Mouse (Mus musculus): ENCODE measurements around the gene Zfp428. TPM values are rescaled to one million over a fixed set of nuclear protein-coding genes. Genes with fewer than 3 reads are reported as not detected.

Gene Zfp428
- polyA plus RNA-seq (2014; fragmentation: Illumina TruSeq; extraction: RNeasy Lipid Tissue Mini Kit (QIAGEN cat#74804); ENCODE audit: low read depth, low replicate concordance): 3.0 TPM

GRCm38 (mm10) chr7:24506838-24507725 is at the start of gene Zfp428:
Zfp428 (plus strand) TSS chr7:24507006.

GRCm38 (mm10) chr7:24462388-24463319 is 44.2 kb upstream of the Zfp428 start, which contains the start of gene Plaur:
Plaur (plus strand) TSS chr7:24462484.

DNA sequence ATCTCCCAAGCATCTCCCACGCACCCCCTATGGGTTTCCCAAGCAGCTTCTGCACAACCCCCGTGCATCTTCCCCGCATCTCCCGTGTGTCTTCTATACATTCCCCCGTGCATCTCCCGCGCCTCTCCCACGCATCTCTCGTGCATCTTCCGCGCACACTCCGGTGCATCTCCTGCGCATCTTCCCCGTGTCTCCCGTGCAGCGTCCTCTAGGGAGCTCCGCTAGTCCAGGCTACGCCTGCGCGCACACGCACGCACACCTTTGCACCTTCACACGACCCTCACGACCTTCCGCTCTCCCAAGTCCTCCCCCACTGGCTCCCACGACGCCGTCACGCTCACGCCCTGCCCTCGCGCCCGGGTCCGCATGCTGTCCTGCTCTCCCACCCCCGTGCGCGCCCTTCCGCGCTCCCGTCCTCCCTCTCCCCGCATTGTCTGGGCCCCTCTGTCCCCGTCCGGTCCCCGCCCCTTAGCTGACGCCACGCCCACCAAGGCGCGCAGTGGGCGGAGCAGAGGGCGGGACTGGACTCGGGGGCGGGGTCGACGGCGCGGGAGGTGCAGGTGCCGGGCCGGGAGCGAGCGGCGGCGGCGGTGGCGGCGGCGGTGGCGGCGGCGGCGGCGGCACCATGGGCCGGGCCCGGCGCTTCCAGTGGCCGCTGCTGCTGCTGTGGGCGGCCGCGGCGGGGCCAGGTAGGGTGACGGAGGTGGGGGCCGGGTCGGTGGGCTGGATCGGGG is 25.2 kb upstream of the Zfp428 start, which contains the start of gene Cadm4:
Gene Cadm4 (plus strand): TSS at position 550 of the 734 bp plus-strand sequence.

DNA sequence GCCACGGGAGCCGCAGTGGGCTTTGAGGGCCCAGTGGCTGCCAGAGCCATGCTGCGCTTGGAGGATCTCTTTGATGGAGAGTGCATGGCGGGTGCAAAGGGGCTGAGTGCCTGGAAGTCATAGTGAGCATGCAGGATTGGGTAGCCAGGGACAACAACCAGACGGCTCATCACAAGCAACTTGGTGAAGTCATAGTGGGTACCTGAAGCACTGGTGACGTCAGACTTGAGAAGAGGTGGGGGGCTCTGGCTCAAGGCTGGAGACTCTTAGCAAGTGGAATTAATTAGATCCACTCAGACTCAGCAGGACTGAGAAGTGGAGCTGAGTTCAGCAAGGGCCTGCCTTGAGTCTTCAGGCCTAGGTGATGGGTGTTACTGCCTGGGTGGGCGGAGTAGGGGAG is 5.5 kb downstream of the Zfp428 start, which contains the start of gene AC161166.1:
Gene AC161166.1 (minus strand): TSS at position 101 of the 400 bp plus-strand sequence.

GRCm38 (mm10) chr7:24530062-24530931 is 23.5 kb downstream of the Zfp428 start, which contains the start of gene Irgq:
Irgq (plus strand) TSS chr7:24530689.

GRCm38 (mm10) chr7:24546068-24546614 is 39.3 kb downstream of the Zfp428 start, which contains the start of the genes Pinlyp and Xrcc1:
Pinlyp (minus strand) TSS chr7:24546118.
Xrcc1 (plus strand) TSS chr7:24546289.

Other genes starting within 250 kb of the Zfp428 start
- gene Zfp93, start 236.6 kb upstream of the Zfp428 start, polyA plus RNA-seq (2014; fragmentation: Illumina TruSeq; extraction: RNeasy Lipid Tissue Mini Kit (QIAGEN cat#74804); ENCODE audit: low read depth, low replicate concordance): 4.3 TPM
- gene Zfp61, start 205.8 kb upstream of the Zfp428 start, polyA plus RNA-seq (2014; fragmentation: Illumina TruSeq; extraction: RNeasy Lipid Tissue Mini Kit (QIAGEN cat#74804); ENCODE audit: low read depth, low replicate concordance): 12.2 TPM
- 6.8 TPM for gene Zfp94, start 190.3 kb upstream of the Zfp428 start, polyA plus RNA-seq (2014; fragmentation: Illumina TruSeq; extraction: RNeasy Lipid Tissue Mini Kit (QIAGEN cat#74804); ENCODE audit: low read depth, low replicate concordance)
- 3.5 TPM for gene Tescl, start 173.1 kb upstream of the Zfp428 start, polyA plus RNA-seq (2014; fragmentation: Illumina TruSeq; extraction: RNeasy Lipid Tissue Mini Kit (QIAGEN cat#74804); ENCODE audit: low read depth, low replicate concordance)
- gene Lypd5, start 157.8 kb upstream of the Zfp428 start, polyA plus RNA-seq (2014; fragmentation: Illumina TruSeq; extraction: RNeasy Lipid Tissue Mini Kit (QIAGEN cat#74804); ENCODE audit: low read depth, low replicate concordance): not detected
- 6.2 TPM for gene Kcnn4, start 136.7 kb upstream of the Zfp428 start, polyA plus RNA-seq (2014; fragmentation: Illumina TruSeq; extraction: RNeasy Lipid Tissue Mini Kit (QIAGEN cat#74804); ENCODE audit: low read depth, low replicate concordance)
- gene Smg9, start 107.4 kb upstream of the Zfp428 start, polyA plus RNA-seq (2014; fragmentation: Illumina TruSeq; extraction: RNeasy Lipid Tissue Mini Kit (QIAGEN cat#74804); ENCODE audit: low read depth, low replicate concordance): 26.5 TPM
- gene Irgc1, start 54.7 kb upstream of the Zfp428 start, polyA plus RNA-seq (2014; fragmentation: Illumina TruSeq; extraction: RNeasy Lipid Tissue Mini Kit (QIAGEN cat#74804); ENCODE audit: low read depth, low replicate concordance): 18.3 TPM
- 6.9 TPM for gene Plaur, start 44.5 kb upstream of the Zfp428 start, polyA plus RNA-seq (2014; fragmentation: Illumina TruSeq; extraction: RNeasy Lipid Tissue Mini Kit (QIAGEN cat#74804); ENCODE audit: low read depth, low replicate concordance)
- 5.4 TPM for gene Cadm4, start 25.0 kb upstream of the Zfp428 start, polyA plus RNA-seq (2014; fragmentation: Illumina TruSeq; extraction: RNeasy Lipid Tissue Mini Kit (QIAGEN cat#74804); ENCODE audit: low read depth, low replicate concordance)
- gene AC161166.1, start 5.4 kb downstream of the Zfp428 start, polyA plus RNA-seq (2014; fragmentation: Illumina TruSeq; extraction: RNeasy Lipid Tissue Mini Kit (QIAGEN cat#74804); ENCODE audit: low read depth, low replicate concordance): 3.2 TPM
- 13.2 TPM for gene Irgq, start 23.7 kb downstream of the Zfp428 start, polyA plus RNA-seq (2014; fragmentation: Illumina TruSeq; extraction: RNeasy Lipid Tissue Mini Kit (QIAGEN cat#74804); ENCODE audit: low read depth, low replicate concordance)
- not detected for gene Pinlyp, start 39.1 kb downstream of the Zfp428 start, polyA plus RNA-seq (2014; fragmentation: Illumina TruSeq; extraction: RNeasy Lipid Tissue Mini Kit (QIAGEN cat#74804); ENCODE audit: low read depth, low replicate concordance)
- gene Xrcc1, start 39.3 kb downstream of the Zfp428 start, polyA plus RNA-seq (2014; fragmentation: Illumina TruSeq; extraction: RNeasy Lipid Tissue Mini Kit (QIAGEN cat#74804); ENCODE audit: low read depth, low replicate concordance): 31.9 TPM
- gene Ethe1, start 80.5 kb downstream of the Zfp428 start, polyA plus RNA-seq (2014; fragmentation: Illumina TruSeq; extraction: RNeasy Lipid Tissue Mini Kit (QIAGEN cat#74804); ENCODE audit: low read depth, low replicate concordance): 7.0 TPM
- 0.17 TPM for gene Zfp575, start 80.6 kb downstream of the Zfp428 start, polyA plus RNA-seq (2014; fragmentation: Illumina TruSeq; extraction: RNeasy Lipid Tissue Mini Kit (QIAGEN cat#74804); ENCODE audit: low read depth, low replicate concordance)
- 4.5 TPM for gene Phldb3, start 103.8 kb downstream of the Zfp428 start, polyA plus RNA-seq (2014; fragmentation: Illumina TruSeq; extraction: RNeasy Lipid Tissue Mini Kit (QIAGEN cat#74804); ENCODE audit: low read depth, low replicate concordance)
- gene Lypd3, start 129.5 kb downstream of the Zfp428 start, polyA plus RNA-seq (2014; fragmentation: Illumina TruSeq; extraction: RNeasy Lipid Tissue Mini Kit (QIAGEN cat#74804); ENCODE audit: low read depth, low replicate concordance): 1.2 TPM
- gene Tex101, start 169.7 kb downstream of the Zfp428 start, polyA plus RNA-seq (2014; fragmentation: Illumina TruSeq; extraction: RNeasy Lipid Tissue Mini Kit (QIAGEN cat#74804); ENCODE audit: low read depth, low replicate concordance): 5.0 TPM
- 1.4 TPM for gene BC049730, start 202.2 kb downstream of the Zfp428 start, polyA plus RNA-seq (2014; fragmentation: Illumina TruSeq; extraction: RNeasy Lipid Tissue Mini Kit (QIAGEN cat#74804); ENCODE audit: low read depth, low replicate concordance)
- gene Gm4763, start 219.9 kb downstream of the Zfp428 start, polyA plus RNA-seq (2014; fragmentation: Illumina TruSeq; extraction: RNeasy Lipid Tissue Mini Kit (QIAGEN cat#74804); ENCODE audit: low read depth, low replicate concordance): 1.3 TPM